Mouse (Mus musculus) natural killer cell, adult 2 months (primary cell): ENCODE results near the gene Dnajc5.

Experiments used
- DNase-seq, 2 experiments: peaks; one replicate each; pipeline ENCODE4 v3.0.0; 2022; ENCODE audit warnings: low spot score in 2 of 2

Gene Dnajc5

DNA sequence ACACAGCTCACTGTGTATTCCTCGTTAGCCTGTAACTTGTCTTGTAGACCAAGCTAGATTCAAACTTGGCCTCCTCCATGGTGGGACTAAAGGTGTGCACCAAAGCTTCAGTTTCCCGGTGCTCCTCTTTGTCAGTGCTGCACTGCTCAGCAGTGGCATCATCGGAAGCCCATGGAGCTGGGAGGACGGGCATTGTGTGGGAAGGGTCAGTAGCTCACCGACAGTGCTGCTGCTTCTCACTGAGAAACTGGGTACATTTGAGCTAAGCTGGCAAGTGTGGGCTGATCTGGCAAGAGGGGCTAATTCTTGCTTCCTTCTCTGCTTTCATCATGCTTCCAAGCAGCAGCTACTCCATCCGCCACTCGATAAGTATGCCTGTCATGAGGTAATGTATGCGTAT, 9.1 kb upstream of the Dnajc5 start:
- DNase-seq: no peak

- DNase-seq: no peak
These were observed 1.1 kb upstream of the Dnajc5 start for GRCm38 (mm10) chr2:181519201-181519600.

DNA sequence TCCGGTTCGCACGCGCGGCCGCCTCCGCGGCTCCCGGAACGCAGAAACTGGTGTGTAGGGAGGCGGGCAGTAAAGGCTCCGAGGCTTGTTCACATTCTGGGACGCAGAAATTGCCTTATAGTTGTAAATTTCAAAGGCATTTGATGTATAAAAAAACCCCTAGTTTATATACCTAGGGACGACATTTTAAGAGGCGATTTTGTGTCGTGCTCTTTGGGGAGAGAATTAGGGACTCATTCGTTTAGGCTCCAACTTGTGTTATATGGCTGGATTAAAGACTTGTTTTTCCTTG, 597 bp downstream of the Dnajc5 start:
- DNase-seq: no peak

DNA sequence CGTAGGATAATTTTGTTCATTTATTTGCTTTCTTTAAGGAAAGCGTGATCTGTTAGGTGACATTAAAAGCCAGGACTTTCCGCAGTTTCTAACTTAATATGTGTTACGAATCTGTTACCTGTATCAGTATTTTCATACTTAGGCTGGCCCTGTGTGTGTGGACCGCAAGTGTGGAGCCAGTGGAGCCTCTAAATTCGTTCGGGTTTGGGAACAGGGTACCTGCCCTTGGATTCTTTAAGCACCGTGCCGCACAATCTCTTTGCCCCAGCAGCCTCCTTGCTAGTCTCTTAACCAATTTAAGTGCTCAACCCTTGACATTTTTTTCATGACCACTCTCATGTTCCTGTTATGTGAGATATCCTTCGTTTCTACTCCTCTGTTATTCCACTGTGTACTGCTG, 1.2 kb downstream of the Dnajc5 start:
- DNase-seq: no peak

DNA sequence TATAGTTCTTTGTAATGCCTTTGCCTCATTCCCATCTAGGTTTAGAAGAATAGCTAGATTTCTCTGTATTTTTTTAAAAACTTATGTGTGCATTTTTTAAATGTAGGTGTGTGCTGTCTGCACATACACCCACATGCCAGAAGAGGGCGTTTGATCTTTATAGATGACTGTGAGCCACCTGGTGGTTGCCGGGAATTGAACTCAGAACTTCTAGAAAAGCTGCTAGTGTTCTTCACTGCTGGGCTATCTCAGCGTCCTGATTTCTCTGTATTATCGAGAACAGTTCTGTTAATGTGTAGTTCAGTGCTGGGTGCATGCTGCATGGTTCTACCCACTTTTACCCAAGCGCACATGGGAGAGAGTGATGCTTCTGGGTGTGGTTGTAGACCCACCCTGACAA, 2.5 kb downstream of the Dnajc5 start:
- DNase-seq: peak; percentile 32 to 57

GRCm38 (mm10) chr2:181525526-181525925, 5.2 kb downstream of the Dnajc5 start:
- DNase-seq: no peak

GRCm38 (mm10) chr2:181529076-181529475, 8.8 kb downstream of the Dnajc5 start:
- DNase-seq: no peak

DNA sequence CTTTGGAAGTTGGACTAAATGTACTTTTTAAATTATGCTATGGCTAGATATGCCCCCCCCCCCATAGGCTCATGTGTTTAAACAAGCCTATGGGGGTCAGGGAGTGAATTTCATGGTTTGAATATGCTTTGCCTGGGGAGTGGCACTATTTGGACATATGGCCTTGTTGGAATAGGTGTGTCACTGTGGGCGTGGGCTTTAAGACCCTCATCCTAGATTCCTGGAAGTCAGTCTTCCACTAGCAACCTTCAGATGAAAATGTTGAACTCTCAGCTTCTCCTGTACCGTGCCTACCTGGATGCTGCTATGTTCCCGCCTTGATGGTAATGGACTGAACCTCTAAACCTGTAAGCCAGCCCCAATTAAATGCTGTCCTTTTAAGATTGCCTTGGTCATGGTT, 12.3 kb downstream of the Dnajc5 start:
- DNase-seq: no peak

GRCm38 (mm10) chr2:181536410-181536809, 16.1 kb downstream of the Dnajc5 start:
- DNase-seq: no peak

DNA sequence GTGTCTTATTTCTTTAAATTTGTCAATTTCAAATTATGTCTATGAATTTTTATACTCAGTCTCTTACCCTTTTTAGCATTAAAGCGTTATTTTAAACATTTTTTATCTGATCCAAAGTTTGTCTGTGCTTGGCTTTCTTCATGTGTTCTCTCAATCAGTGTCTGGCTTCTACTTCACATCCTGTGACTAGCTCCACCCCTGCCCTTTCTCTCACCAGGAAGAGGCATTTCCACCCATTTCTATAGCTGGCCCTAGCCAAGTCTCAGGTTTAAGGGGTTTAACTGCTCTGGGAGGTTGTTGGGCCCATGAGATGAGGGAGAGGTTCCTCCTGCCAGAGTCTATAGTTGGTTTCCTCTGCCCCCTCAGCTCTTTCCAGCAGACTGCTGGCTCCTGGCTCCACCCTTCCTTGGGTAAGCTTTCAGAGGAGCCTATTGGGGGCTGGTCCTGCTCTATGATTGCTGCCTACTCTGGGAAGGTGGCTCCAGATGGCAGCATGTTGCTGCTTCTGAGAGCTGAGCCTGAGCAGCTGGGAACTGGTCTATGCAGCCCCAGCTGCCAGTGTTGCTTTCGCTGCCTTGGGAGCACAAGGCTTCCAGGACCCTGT, 17.3 kb downstream of the Dnajc5 start:
- no peak for DNase-seq

DNA sequence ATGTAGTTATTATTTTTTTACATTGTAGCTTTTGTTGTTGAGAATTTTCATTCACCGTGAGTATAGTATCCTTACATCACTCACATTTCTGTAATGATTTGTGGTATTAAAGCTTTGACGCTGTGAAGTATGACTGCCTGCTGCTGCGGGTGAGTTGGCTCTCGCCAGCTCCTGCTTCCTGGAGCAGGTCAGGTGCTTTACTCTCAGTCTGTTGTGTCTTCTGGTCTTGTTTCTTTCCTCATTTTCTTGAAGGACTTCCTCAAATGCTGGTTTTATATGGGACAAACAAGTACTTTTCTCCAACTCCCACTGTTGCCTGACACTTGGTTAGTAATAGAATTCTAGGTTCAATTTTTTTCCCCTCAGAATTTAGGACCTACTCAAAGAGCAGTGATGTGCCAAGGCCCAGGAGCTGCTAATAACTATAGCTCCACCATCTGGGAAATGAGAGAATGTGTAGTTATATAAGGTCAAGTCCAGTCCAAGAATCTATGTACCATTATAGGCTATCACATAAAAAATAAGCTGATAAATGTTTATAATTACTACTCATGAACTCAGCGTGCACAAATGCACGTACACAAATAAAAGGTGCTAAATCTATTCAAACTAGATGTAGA, 21.6 kb downstream of the Dnajc5 start:
- DNase-seq: no peak

- DNase-seq: no peak
These were observed 25.9 kb downstream of the Dnajc5 start for GRCm38 (mm10) chr2:181546142-181546541.

DNA sequence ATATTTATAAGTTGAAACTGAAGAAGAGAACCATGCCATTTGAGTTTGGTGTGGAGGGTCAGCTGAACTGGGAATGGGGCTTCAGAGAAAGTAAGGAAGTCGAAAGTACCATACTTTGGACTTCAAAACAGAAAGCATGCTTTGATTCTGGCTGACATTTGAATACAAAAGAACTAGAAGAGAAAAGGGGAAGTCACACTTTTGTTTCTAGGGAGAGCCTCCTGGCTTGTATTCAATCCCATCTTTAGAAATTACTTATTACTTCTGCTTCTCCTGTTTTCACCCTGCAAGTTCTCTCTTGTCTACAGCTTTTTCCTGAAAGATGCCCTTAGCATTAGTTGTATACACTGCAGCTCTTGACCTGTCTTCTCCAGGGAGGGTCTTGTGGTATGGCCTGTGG, 27.9 kb downstream of the Dnajc5 start:
- no peak for DNase-seq

- DNase-seq: no peak
These were observed 28.4 kb downstream of the Dnajc5 start for GRCm38 (mm10) chr2:181548682-181549081.

DNA sequence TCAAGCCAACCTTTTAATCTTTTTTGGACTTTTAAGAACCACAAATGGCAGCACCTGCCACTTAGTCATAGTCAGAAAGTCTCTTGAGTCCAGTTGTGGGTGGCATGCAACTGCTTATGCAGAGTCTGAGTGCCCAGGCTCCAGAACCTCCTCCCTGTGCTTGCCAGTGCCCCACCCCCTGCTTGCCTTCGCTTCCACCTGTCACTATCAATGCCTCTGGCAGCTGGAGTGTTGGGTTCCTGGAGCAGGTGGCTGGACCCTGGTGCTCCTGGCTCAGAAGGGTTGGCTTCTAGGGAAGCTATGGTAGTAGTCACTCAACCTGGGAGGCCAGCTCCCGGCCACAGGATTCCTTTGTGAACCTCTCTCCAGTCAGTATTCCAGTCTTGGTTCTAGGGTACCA, 29.9 kb downstream of the Dnajc5 start:
- no peak for DNase-seq

- DNase-seq: no peak
These were observed 33.5 kb downstream of the Dnajc5 start for GRCm38 (mm10) chr2:181553772-181554171.

DNA sequence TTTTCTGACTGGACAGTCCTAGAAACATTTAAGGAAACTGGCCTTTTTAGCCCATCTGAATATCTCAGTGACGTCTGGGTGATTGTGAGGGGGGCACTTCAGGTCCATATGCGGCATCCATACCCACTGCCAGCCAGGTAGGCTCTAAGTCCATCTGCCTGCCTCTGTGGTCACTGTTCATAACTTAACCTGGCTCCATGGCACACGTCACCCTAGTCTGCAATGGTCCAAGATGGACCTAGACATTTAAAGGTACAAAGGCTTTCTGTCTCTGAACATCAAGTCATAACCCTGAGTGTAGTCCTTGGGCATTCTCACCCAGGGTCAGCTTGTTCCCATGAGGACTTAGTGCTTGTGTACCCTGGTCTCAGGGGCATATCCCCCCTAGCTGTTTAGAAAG, 47.1 kb downstream of the Dnajc5 start:
- DNase-seq: no peak

- peak; percentile 35 to 51 for DNase-seq
These were observed 48.2 kb downstream of the Dnajc5 start for GRCm38 (mm10) chr2:181568272-181569008.

GRCm38 (mm10) chr2:181569856-181570255, 49.6 kb downstream of the Dnajc5 start:
- no peak for DNase-seq

DNA sequence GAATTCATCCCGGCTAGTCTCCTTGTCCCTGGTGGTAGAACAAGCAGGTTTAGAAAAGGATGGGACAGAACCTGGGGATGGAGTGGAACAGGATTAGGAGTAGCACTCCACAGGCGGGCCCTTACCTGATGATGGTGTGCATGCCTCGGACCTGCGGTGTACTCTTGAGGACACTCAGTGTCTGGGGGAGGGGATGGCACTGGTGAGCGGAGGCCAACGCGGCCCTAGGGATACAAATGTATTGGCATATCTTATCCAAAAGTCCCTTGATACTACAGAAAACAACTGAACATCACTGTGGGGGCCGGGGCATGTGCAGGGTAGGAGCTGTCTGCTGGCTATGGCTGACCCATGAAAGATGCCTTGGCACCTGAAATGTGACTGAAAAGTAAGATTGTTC, 50.1 kb downstream of the Dnajc5 start:
- no peak for DNase-seq

- DNase-seq: no peak
These were observed 50.8 kb downstream of the Dnajc5 start for GRCm38 (mm10) chr2:181570921-181571595.

DNA sequence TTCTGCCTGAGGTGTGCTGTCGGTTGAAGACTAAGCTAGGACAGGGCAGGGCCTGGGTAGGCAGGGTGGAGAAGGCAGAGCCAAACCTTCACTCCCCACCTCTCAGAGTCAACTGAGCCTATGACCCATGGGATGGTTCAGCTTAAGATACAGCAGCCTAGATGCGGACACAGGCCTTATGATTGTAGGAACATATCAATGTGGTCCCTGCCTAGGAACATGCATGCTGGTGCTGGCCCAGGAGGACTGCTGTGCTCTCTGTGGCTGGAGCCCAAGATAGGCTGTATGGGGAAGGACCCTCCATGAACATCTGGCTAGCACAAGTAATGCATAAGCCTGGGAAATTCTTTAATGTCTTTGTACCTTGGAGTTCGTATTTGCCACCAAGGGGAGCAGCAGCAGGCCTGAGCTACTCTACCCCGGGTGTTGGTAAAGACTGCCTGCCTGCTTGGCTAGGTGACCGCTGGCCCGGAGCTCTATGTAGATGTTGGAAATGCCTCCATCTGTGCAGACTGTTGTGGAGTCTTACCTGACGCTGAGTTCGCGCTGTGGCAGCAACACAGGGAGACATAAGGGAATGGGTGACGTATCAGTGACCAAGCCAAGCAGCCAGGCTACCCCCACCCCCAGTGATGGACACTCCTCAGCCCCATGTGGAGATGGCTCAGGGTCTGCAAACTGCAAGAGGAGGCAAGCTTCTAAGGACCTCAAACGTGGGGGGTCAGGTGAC, 51.8 kb downstream of the Dnajc5 start:
- no peak for DNase-seq
